Mouse (Mus musculus): ENCODE data around the gene Rora.

Rora gene

GRCm38 (mm10) chr9:69304492-69304891 is 650.9 kb downstream of the Rora start:
- no peak for DNase-seq (ENCODE audit: low spot score in 2 of 2)

GRCm38 (mm10) chr9:69304991-69305390 is 651.4 kb downstream of the Rora start:
- no peak for DNase-seq (ENCODE audit: low spot score in 2 of 2)

- peak in 1 of 2 experiments; percentile 59 for DNase-seq (ENCODE audit: low spot score in 2 of 2)
Measured at GRCm38 (mm10) chr9:69306734-69307528, 653.3 kb downstream of the Rora start.

- DNase-seq (ENCODE audit: low spot score in 2 of 2), result no peak
Measured at GRCm38 (mm10) chr9:69307974-69308373, 654.4 kb downstream of the Rora start.

GRCm38 (mm10) chr9:69310524-69310923 is 656.9 kb downstream of the Rora start:
- no peak for DNase-seq (ENCODE audit: low spot score in 2 of 2)

- no peak for DNase-seq (ENCODE audit: low spot score in 2 of 2)
Measured at GRCm38 (mm10) chr9:69313297-69313696, 659.7 kb downstream of the Rora start.

GRCm38 (mm10) chr9:69314451-69315210 is 661.0 kb downstream of the Rora start:
- DNase-seq (ENCODE audit: low spot score in 2 of 2), result no peak

GRCm38 (mm10) chr9:69317527-69318115 is 664.0 kb downstream of the Rora start:
- DNase-seq (ENCODE audit: low spot score in 2 of 2), result no peak

GRCm38 (mm10) chr9:69319434-69319833 is 665.8 kb downstream of the Rora start:
- DNase-seq (ENCODE audit: low spot score in 2 of 2), result no peak

- no peak for DNase-seq (ENCODE audit: low spot score in 2 of 2)
Measured at GRCm38 (mm10) chr9:69319913-69320634, 666.5 kb downstream of the Rora start.

GRCm38 (mm10) chr9:69320635-69321027 is 667.0 kb downstream of the Rora start:
- no peak for DNase-seq (ENCODE audit: low spot score in 2 of 2)

- no peak for DNase-seq (ENCODE audit: low spot score in 2 of 2)
Measured at GRCm38 (mm10) chr9:69321956-69322355, 668.4 kb downstream of the Rora start.

GRCm38 (mm10) chr9:69323831-69324230 is 670.2 kb downstream of the Rora start:
- DNase-seq (ENCODE audit: low spot score in 2 of 2), result no peak

- no peak for DNase-seq (ENCODE audit: low spot score in 2 of 2)
Measured at GRCm38 (mm10) chr9:69327077-69327476, 673.5 kb downstream of the Rora start.

GRCm38 (mm10) chr9:69327591-69327990 is 674.0 kb downstream of the Rora start:
- no peak for DNase-seq (ENCODE audit: low spot score in 2 of 2)

GRCm38 (mm10) chr9:69331790-69332189 is 678.2 kb downstream of the Rora start:
- peak in 1 of 2 experiments; percentile 20 for DNase-seq (ENCODE audit: low spot score in 2 of 2)

GRCm38 (mm10) chr9:69332802-69333568 is 679.4 kb downstream of the Rora start:
- no peak for DNase-seq (ENCODE audit: low spot score in 2 of 2)

GRCm38 (mm10) chr9:69333654-69334053 is 680.1 kb downstream of the Rora start:
- no peak for DNase-seq (ENCODE audit: low spot score in 2 of 2)

- DNase-seq (ENCODE audit: low spot score in 2 of 2), result no peak
Measured at GRCm38 (mm10) chr9:69334106-69334505, 680.5 kb downstream of the Rora start.

GRCm38 (mm10) chr9:69336063-69336462 is 682.5 kb downstream of the Rora start:
- no peak for DNase-seq (ENCODE audit: low spot score in 2 of 2)

- no peak for DNase-seq (ENCODE audit: low spot score in 2 of 2)
Measured at GRCm38 (mm10) chr9:69339199-69339598, 685.6 kb downstream of the Rora start.

Measured in urinary bladder, postnatal 36 days (tissue).